Mouse (Mus musculus) heart, postnatal 14 days (tissue): Measurements from ENCODE around the gene Col25a1. TPM values are rescaled to one million over a fixed set of nuclear protein-coding genes. Genes with fewer than 3 reads are reported as not detected.

Experiments
- DNase-seq, 2 experiments: peaks; one replicate each; pipeline ENCODE4 v3.0.0; 2021 to 2022
- intact Hi-C: fragments of 180-260 bp; cut with DNase I; formaldehyde crosslinking; loops from one replicate; pipeline ENCODE4 v1.15.1; 2025
- total RNA-seq, 2 experiments: library from RNA; stranded (reverse); gene quantifications; 2 replicates each; pipeline ENCODE4 v1.2.3; 2021

Col25a1 gene
- total RNA-seq, 2 experiments from 2014 or later = 0.67 to 0.68 TPM

- DNase-seq = no peak
Measured at GRCm38 (mm10) chr3:130524367-130525137, 393.3 kb downstream of the Col25a1 start.

GRCm38 (mm10) chr3:130535021-130535420 is 403.7 kb downstream of the Col25a1 start:
- intact Hi-C loops = no loop called here
- DNase-seq = no peak

More at GRCm38 (mm10) chr3:130524367-130525137, 393.3 kb downstream of the Col25a1 start:
- intact Hi-C loops = no loop called here

- intact Hi-C loops = no loop called here
Measured at GRCm38 (mm10) chr3:130541541-130541940, 410.2 kb downstream of the Col25a1 start.

GRCm38 (mm10) chr3:130545995-130546394 is 414.7 kb downstream of the Col25a1 start:
- intact Hi-C loops = no loop called here

More at GRCm38 (mm10) chr3:130541541-130541940, 410.2 kb downstream of the Col25a1 start:
- DNase-seq = no peak

GRCm38 (mm10) chr3:130549066-130549465 is 417.8 kb downstream of the Col25a1 start:
- no peak for DNase-seq
- intact Hi-C loops = no loop called here

More at GRCm38 (mm10) chr3:130545995-130546394, 414.7 kb downstream of the Col25a1 start:
- DNase-seq = no peak

GRCm38 (mm10) chr3:130556263-130556662 is 425.0 kb downstream of the Col25a1 start:
- DNase-seq = no peak
- intact Hi-C loops = no loop called here

GRCm38 (mm10) chr3:130565586-130565985 is 434.3 kb downstream of the Col25a1 start:
- intact Hi-C loops = no loop called here
- no peak for DNase-seq

GRCm38 (mm10) chr3:130568331-130569095 is 437.2 kb downstream of the Col25a1 start:
- DNase-seq = no peak
- intact Hi-C loops = no loop called here

- intact Hi-C loops = loop anchor here (5.0 to 10.0 kb wide), 2 partner anchors 258 to 391 kb away; no protein-coding TSS in a partner anchor
- DNase-seq = no peak
Measured at GRCm38 (mm10) chr3:130573243-130573642, 441.9 kb downstream of the Col25a1 start.

- peak; percentile 28 to 64 for DNase-seq
- intact Hi-C loops = loop anchor here (1.0 to 10.0 kb wide), 3 partner anchors 260 to 482 kb away; no protein-coding TSS in a partner anchor
Measured at GRCm38 (mm10) chr3:130574652-130575051, 443.4 kb downstream of the Col25a1 start.

- intact Hi-C loops = loop anchor here (10.0 kb wide), 1 partner anchor 262 kb away; no protein-coding TSS in a partner anchor
- peak; percentile 3 to 8 for DNase-seq
Measured at GRCm38 (mm10) chr3:130576683-130577082, 445.4 kb downstream of the Col25a1 start.

GRCm38 (mm10) chr3:130579501-130579900 is 448.2 kb downstream of the Col25a1 start:
- intact Hi-C loops = loop anchor here (10.0 kb wide), 1 partner anchor 265 kb away; no protein-coding TSS in a partner anchor
- DNase-seq = peak; percentile 4 to 18

- intact Hi-C loops = no loop called here
- no peak for DNase-seq
Measured at GRCm38 (mm10) chr3:130581577-130581976, 450.3 kb downstream of the Col25a1 start.

GRCm38 (mm10) chr3:130582903-130583664 is 451.8 kb downstream of the Col25a1 start:
- DNase-seq = no peak
- intact Hi-C loops = no loop called here

- intact Hi-C loops = no loop called here
- no peak for DNase-seq
Measured at GRCm38 (mm10) chr3:130584007-130584406, 452.7 kb downstream of the Col25a1 start.

GRCm38 (mm10) chr3:130595050-130595449 is 463.7 kb downstream of the Col25a1 start:
- intact Hi-C loops = no loop called here

GRCm38 (mm10) chr3:130601491-130601890 is 470.2 kb downstream of the Col25a1 start:
- DNase-seq = no peak
- intact Hi-C loops = no loop called here

More at GRCm38 (mm10) chr3:130595050-130595449, 463.7 kb downstream of the Col25a1 start:
- no peak for DNase-seq

GRCm38 (mm10) chr3:130607924-130608323 is 476.6 kb downstream of the Col25a1 start:
- peak in 1 of 2 experiments; percentile 14 for DNase-seq
- intact Hi-C loops = loop anchor here (5.0 kb wide), 1 partner anchor 84 kb away; no protein-coding TSS in a partner anchor

- intact Hi-C loops = no loop called here
- DNase-seq = no peak
Measured at GRCm38 (mm10) chr3:130614444-130614843, 483.1 kb downstream of the Col25a1 start.

GRCm38 (mm10) chr3:130615625-130616024 is 484.3 kb downstream of the Col25a1 start:
- intact Hi-C loops = no loop called here
- no peak for DNase-seq
